Mouse (Mus musculus): Measurements from ENCODE around the gene Rnf167.

DNA sequence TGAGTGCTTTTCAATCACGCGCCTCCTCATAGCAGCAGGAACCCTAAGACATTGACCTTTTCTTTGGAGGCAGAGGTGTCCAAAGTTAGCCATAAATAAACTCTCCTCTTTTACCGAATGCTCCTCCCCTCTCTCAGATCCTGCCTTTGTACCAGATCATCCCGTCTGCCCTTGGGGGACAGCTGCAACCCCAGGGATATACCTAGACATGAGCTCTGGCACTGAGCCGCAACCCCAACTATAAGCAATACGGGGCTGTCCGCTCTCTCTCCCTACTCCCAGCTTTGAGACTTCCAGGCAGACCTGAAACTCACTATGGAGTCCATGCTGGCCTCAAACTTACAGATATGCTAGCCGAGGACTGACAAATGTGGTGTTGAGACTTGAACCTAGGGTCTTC, 19.7 kb downstream of the Rnf167 start:
- no peak for TF ChIP-seq CTCF (conservative IDR thresholded peaks at IDR 0.05; ENCODE audit: insufficient read depth, insufficient read length, low read depth, low read length)
- TF ChIP-seq POLR2A (IDR thresholded peaks at IDR 0.05; ENCODE audit: low read depth, low read length), result no peak

Measured in kidney, adult 2 months (tissue).